Mouse (Mus musculus) left cerebral cortex, adult 11 months (tissue): ENCODE measurements around the gene Dock4.

Experiments used
- DNase-seq: peaks from one replicate; pipeline ENCODE4 v3.0.0; 2022; ENCODE audit warnings: low spot score

The Dock4 gene

GRCm38 (mm10) chr12:40462693-40463235 lies 17.0 kb downstream of the Dock4 start:
- DNase-seq: no peak

GRCm38 (mm10) chr12:40463828-40464227 lies 18.1 kb downstream of the Dock4 start:
- no peak for DNase-seq

- peak; percentile 23 for DNase-seq
Observed at GRCm38 (mm10) chr12:40464282-40464681, 18.5 kb downstream of the Dock4 start.

- DNase-seq: peak; percentile 47
Observed at GRCm38 (mm10) chr12:40468235-40468634, 22.5 kb downstream of the Dock4 start.

- DNase-seq: no peak
Observed at GRCm38 (mm10) chr12:40469009-40469408, 23.3 kb downstream of the Dock4 start.

GRCm38 (mm10) chr12:40471649-40472399 lies 26.1 kb downstream of the Dock4 start:
- DNase-seq: no peak

- DNase-seq: no peak
Observed at GRCm38 (mm10) chr12:40473709-40474108, 28.0 kb downstream of the Dock4 start.

GRCm38 (mm10) chr12:40477621-40478452 lies 32.1 kb downstream of the Dock4 start:
- no peak for DNase-seq

GRCm38 (mm10) chr12:40484224-40484623 lies 38.5 kb downstream of the Dock4 start:
- peak; percentile 27 for DNase-seq

- DNase-seq: no peak
Observed at GRCm38 (mm10) chr12:40485210-40485609, 39.5 kb downstream of the Dock4 start.

GRCm38 (mm10) chr12:40486047-40486837 lies 40.5 kb downstream of the Dock4 start:
- no peak for DNase-seq

GRCm38 (mm10) chr12:40496387-40496786 lies 50.6 kb downstream of the Dock4 start:
- no peak for DNase-seq

- DNase-seq: no peak
Observed at GRCm38 (mm10) chr12:40497806-40498205, 52.1 kb downstream of the Dock4 start.

- DNase-seq: no peak
Observed at GRCm38 (mm10) chr12:40498250-40498671, 52.5 kb downstream of the Dock4 start.

- DNase-seq: peak; percentile 36
Observed at GRCm38 (mm10) chr12:40498928-40499626, 53.3 kb downstream of the Dock4 start.

- no peak for DNase-seq
Observed at GRCm38 (mm10) chr12:40499627-40500329, 54.0 kb downstream of the Dock4 start.

- no peak for DNase-seq
Observed at GRCm38 (mm10) chr12:40501141-40501540, 55.4 kb downstream of the Dock4 start.

- DNase-seq: no peak
Observed at GRCm38 (mm10) chr12:40503520-40503919, 57.8 kb downstream of the Dock4 start.

- no peak for DNase-seq
Observed at GRCm38 (mm10) chr12:40504687-40505086, 58.9 kb downstream of the Dock4 start.

- no peak for DNase-seq
Observed at GRCm38 (mm10) chr12:40507823-40508390, 62.2 kb downstream of the Dock4 start.
